Mouse (Mus musculus): ENCODE data around the gene Gm20605. TPM values are rescaled to one million over a fixed set of nuclear protein-coding genes. Genes with fewer than 3 reads are reported as not detected.

Gm20605 gene
- total RNA-seq, 2 experiments from 2014 or later = 4.1 to 7.7 TPM

DNA sequence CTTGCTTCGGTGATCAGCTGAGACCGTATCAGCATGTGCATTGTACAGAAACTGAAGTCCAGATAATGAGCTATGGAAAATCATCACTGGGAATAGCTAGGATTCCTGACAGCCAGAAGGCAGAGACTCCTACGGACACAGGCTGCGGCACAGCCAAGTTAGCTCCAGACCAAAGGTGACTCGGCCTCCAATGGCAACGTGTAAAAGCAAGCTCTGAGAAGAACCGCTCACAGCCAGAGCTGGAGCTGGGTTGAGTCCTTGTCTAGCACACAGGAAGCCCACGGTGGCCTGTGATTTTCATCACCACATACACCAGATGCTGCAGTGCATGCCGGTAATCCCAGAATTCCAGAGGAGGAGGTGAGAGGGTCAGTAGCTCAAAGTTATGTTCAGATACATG is 61.6 kb downstream of the Gm20605 start:
- DNase-seq = no peak

DNA sequence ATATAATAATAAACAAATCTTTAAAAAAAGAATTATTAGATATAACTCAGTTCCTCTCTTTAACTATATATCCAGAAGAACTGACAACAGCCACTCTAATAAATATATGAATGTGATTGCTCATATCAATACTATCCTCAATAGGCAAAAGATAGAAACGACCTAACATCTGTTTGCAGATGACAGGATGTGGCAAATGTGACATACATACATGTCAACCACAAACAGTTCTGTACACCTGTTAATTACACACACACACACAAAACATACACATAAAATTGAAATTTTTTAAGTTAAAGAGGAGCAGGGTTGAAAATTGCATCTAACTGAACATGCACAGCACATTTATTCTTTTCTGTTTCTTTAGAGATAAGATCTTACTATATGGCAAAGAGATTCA is 62.9 kb downstream of the Gm20605 start:
- no peak for DNase-seq

Other genes starting within 250 kb of the Gm20605 start
- under 1 TPM; 0.23 to 0.31 TPM for gene Zan, start 152.1 kb upstream of the Gm20605 start, total RNA-seq (2021)
- gene Pop7, start 126.7 kb upstream of the Gm20605 start, total RNA-seq (2021) = 10 to 100 TPM; 16.6 to 18.5 TPM
- 10 to 100 TPM; 23.0 to 25.3 TPM for gene Gigyf1, start 110.6 kb upstream of the Gm20605 start, total RNA-seq (2021)
- gene Epo, start 95.9 kb upstream of the Gm20605 start, total RNA-seq (2021) = not detected
- gene Gnb2, start 95.7 kb upstream of the Gm20605 start, total RNA-seq (2021) = 100 to 1,000 TPM; 301 to 324 TPM
- under 1 TPM in 1 of 2 experiments, not detected in 1; 0.16 TPM for gene Actl6b, start 75.7 kb upstream of the Gm20605 start, total RNA-seq (2021)
- gene Tfr2, start 59.3 kb upstream of the Gm20605 start, total RNA-seq (2021) = under 1 TPM in 1 of 2 experiments, not detected in 1; 0.56 TPM
- 10 to 100 TPM; 16.5 to 29.5 TPM for gene Mospd3, start 28.1 kb upstream of the Gm20605 start, total RNA-seq (2021)
- 100 to 1,000 TPM; 292 to 390 TPM for gene Pcolce, start 15.4 kb upstream of the Gm20605 start, total RNA-seq (2021)
- gene Fbxo24, start 173 bp upstream of the Gm20605 start, total RNA-seq (2021) = under 1 TPM; 0.33 to 0.70 TPM
- gene Lrch4, start 54 bp upstream of the Gm20605 start, total RNA-seq (2021) = 10 to 100 TPM; 15.9 to 17.7 TPM
- 1 to 10 TPM; 2.1 to 4.0 TPM for gene Sap25, start 12.2 kb downstream of the Gm20605 start, total RNA-seq (2021)
- under 1 TPM; 0.42 to 0.61 TPM for gene Irs3, start 16.5 kb downstream of the Gm20605 start, total RNA-seq (2021)
- gene Agfg2, start 55.6 kb downstream of the Gm20605 start, total RNA-seq (2021) = 1 to 10 TPM; 4.3 to 5.9 TPM
- under 1 TPM; 0.45 to 0.75 TPM for gene Nyap1, start 112.4 kb downstream of the Gm20605 start, total RNA-seq (2021)
- 100 to 1,000 TPM; 189 to 203 TPM for gene Tsc22d4, start 116.6 kb downstream of the Gm20605 start, total RNA-seq (2021)
- 10 to 100 TPM in 1 of 2 experiments, 1 to 10 TPM in 1; 9.8 to 13.5 TPM for gene Ppp1r35, start 149.7 kb downstream of the Gm20605 start, total RNA-seq (2021)
- 10 to 100 TPM; 22.4 to 22.8 TPM for gene Mepce, start 158.5 kb downstream of the Gm20605 start, total RNA-seq (2021)
- gene Zcwpw1, start 158.6 kb downstream of the Gm20605 start, total RNA-seq (2021) = 1 to 10 TPM; 2.0 to 3.1 TPM
- under 1 TPM; 0.54 to 0.75 TPM for gene Pilra, start 207.1 kb downstream of the Gm20605 start, total RNA-seq (2021)
- 1 to 10 TPM in 1 of 2 experiments, under 1 TPM in 1; 0.45 to 1.3 TPM for gene Pilrb1, start 228.9 kb downstream of the Gm20605 start, total RNA-seq (2021)
- gene Pilrb2, start 242.6 kb downstream of the Gm20605 start, total RNA-seq (2021) = under 1 TPM in 1 of 2 experiments, not detected in 1; 0.56 TPM